Comparison of ENCODE assay signal across 11 mouse cellular contexts in the genomic region with DNA sequence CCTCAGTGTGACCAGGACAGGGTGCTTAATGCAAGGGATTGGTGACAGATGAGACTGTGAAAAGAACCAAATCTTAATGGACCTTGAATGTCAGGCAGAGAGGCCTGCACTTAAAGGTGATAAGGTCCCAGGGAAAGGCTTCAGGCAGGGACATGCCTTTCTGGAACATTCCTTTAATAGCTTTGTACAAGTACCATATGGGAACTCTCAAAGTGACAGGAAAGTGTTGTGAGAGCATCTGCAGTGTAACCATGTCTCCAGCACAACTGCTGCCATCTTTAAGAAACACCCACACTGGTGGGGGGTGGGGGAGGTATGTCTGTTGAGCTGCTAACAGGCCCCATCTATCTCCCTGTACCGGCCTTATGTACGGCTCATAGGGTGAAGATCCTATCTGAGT.
DNase-seq lines count a peak whose midpoint lies in the region; ATAC-seq and TF ChIP-seq lines count a peak whose summit lies in the region.
"Had no signal": no experiment of that assay in that cellular context is flagged by ENCODE, and none has a peak within 500 bp of the region (broad histone marks: within the 10 kb centered on the region; RNA-seq: fewer than 3 reads in every experiment).

No protein-coding gene starts in this region.

- peak; percentile 41; the same call in 1 of the 2 replicates for ATAC-seq in heart, embryonic 15.5 days (replicated peaks; ENCODE audit: insufficient number of reproducible peaks, insufficient read depth, low FRiP score, low read depth)
- peak; percentile 74 for ATAC-seq in lung, embryonic 14.5 days (ENCODE audit: insufficient read depth)
- ATAC-seq in granulocyte monocyte progenitor cell, adult 5-6 weeks (replicated peaks; ENCODE audit: poor library complexity, severe bottlenecking), result no peak
- ATAC-seq: CD4-positive, CD25-positive, alpha-beta regulatory T cell, adult 4 months; midbrain, embryonic 16.5 days had no signal

- H3K9ac ChIP-seq in heart, embryonic 15.5 days, result no peak overlapping the region
- H3K9ac ChIP-seq in lung, embryonic 14.5 days, result no peak overlapping the region

- 18% methylated on average over 2 of the region's 2 CpGs for WGBS in heart, embryonic 15.5 days
- WGBS in lung, embryonic 14.5 days, result 36% methylated on average over 2 of the region's 2 CpGs

- H3K9me3 ChIP-seq in heart, embryonic 15.5 days (replicated peaks), result no peaks in the 10 kb centered on the region
- H3K9me3 ChIP-seq in lung, embryonic 14.5 days (ENCODE audit: low read depth, low read length), result no peaks in the 10 kb centered on the region

- no peak for TF ChIP-seq CTCF in lung, embryonic 14.5 days (IDR thresholded peaks at IDR 0.05; ENCODE audit: low read depth)
- no peak for TF ChIP-seq CTCF in left cerebral cortex, adult 2 months (IDR thresholded peaks at IDR 0.05)

- H3K4me2 ChIP-seq in heart, embryonic 15.5 days, result no peak overlapping the region
- H3K4me2 ChIP-seq in lung, embryonic 14.5 days, result no peak overlapping the region

- intact Hi-C loops in left cerebral cortex, adult 2 months (cut with DNase I), result loop anchor here (10.0 kb wide), 1 partner anchor 228 kb away; no protein-coding TSS in a partner anchor

- DNase-seq in heart, adult 8-10 months (ENCODE audit: low spot score), result no peak
- peak; percentile 84 for DNase-seq in lung, embryonic 14.5 days
- no peak for DNase-seq in lung, adult 18-20 months
- no peak for DNase-seq in left cerebral cortex, adult 2 months (ENCODE audit: extremely low spot score in 1 of 2, low spot score in 2 of 2)
- DNase-seq in telencephalon, adult 2 months (ENCODE audit: low read depth, low spot score), result peak; percentile 77
- DNase-seq: adrenal gland, adult 2 months; gastrocnemius, postnatal 25 days had no signal

- no peak overlapping the region for H3K4me3 ChIP-seq in heart, embryonic 15.5 days
- H3K4me3 ChIP-seq in lung, embryonic 14.5 days (ENCODE audit: low read depth, low read length), result no peak overlapping the region
- H3K4me3 ChIP-seq in left cerebral cortex, adult 2 months, result no peak overlapping the region

- peak overlapping the region; percentile 35; the same call in 1 of the 2 replicates for H3K27ac ChIP-seq in heart, embryonic 15.5 days
- peak overlapping the region; percentile 22; the same call in 1 of the 2 replicates for H3K27ac ChIP-seq in lung, embryonic 14.5 days (ENCODE audit: low read depth)
- H3K27ac ChIP-seq in left cerebral cortex, adult 2 months, result peak overlapping the region; percentile 67

- H3K4me1 ChIP-seq in heart, embryonic 15.5 days (replicated peaks), result peaks cover 11% of the 10 kb centered on the region; the same call in 1 of the 2 replicates
- peaks cover 6% of the 10 kb centered on the region for H3K4me1 ChIP-seq in lung, embryonic 14.5 days (ENCODE audit: insufficient read depth)

- peaks cover 39% of the 10 kb centered on the region for H3K27me3 ChIP-seq in heart, embryonic 15.5 days
- H3K27me3 ChIP-seq in lung, embryonic 14.5 days (ENCODE audit: insufficient read depth, low read length), result no peaks in the 10 kb centered on the region

- no peaks in the 10 kb centered on the region for H3K36me3 ChIP-seq in heart, embryonic 15.5 days
- no peaks in the 10 kb centered on the region for H3K36me3 ChIP-seq in lung, embryonic 14.5 days (ENCODE audit: insufficient read depth)

Comparison
In these comparisons a context has a peak if more than half of its experiments do, and no peak if none do; other contexts are left out.
1. DNase-seq: peak in lung, embryonic 14.5 days (single experiment) and telencephalon, adult 2 months (single experiment); none in heart, adult 8-10 months (single experiment), lung, adult 18-20 months (0 of 2) and left cerebral cortex, adult 2 months (0 of 2).
2. Peak in every context shown above with its lines, with median percentiles within 50 percentile points of each other: H3K27ac ChIP-seq.